ENCODE assay signal across 20 mouse cellular contexts in the genomic region with DNA sequence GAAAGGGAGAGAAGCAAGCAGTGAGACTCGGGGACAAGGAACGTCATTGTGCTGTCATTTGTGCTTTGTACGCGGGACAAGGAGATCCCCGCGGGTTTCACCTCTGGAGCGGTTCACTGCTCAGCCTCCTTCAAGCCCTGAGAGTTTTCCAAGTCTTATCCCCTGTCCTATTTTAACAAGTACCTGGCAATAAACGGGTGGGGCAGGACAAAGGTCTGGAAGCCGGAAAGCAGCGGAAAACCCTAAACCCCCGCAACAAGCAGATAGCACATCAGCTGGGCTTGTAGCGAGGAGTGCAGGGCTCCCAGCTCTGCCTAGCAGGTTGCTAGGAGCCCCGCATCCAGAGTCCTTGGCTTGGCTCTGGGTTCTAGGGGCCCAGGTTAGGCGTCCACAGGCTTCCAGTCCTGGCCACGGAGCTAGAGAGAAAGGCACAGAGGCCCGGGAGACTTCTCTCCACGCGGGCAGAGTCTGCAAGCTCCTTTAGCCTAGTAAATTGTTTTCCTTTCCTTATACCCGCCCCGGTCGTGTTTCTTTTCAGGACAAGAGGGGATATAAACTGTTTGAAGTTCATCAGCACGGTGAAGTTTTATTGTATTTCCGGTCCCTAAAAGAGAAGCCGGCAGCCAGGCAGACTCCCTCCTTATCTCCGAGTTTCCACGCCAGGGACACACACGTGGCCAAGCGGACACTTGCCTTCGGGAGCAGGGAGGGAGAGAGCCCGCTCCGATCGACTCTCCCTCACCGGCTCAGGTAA. TPM values are rescaled to one million over a fixed set of nuclear protein-coding genes. Genes with fewer than 3 reads are reported as not detected.
DNase-seq lines count a peak whose midpoint lies in the region; ATAC-seq and TF ChIP-seq lines count a peak whose summit lies in the region.
"Had no signal": no experiment of that assay in that cellular context is flagged by ENCODE, and none has a peak within 500 bp of the region (broad histone marks: within the 10 kb centered on the region; RNA-seq: fewer than 3 reads in every experiment).

No protein-coding gene starts in this region.

- H3K4me1 ChIP-seq in intestine, embryonic 15.5 days (replicated peaks) = peaks cover 12% of the 10 kb centered on the region
- H3K4me1 ChIP-seq in kidney, postnatal 0 days (replicated peaks; ENCODE audit: insufficient read depth, low read length) = peaks cover 18% of the 10 kb centered on the region
- H3K4me1 ChIP-seq: embryonic facial prominence, embryonic 13.5 days; liver, embryonic 15.5 days; midbrain, embryonic 10.5 days had no signal

- H3K36me3 ChIP-seq in intestine, embryonic 15.5 days = no peaks in the 10 kb centered on the region
- peaks cover 17% of the 10 kb centered on the region; the same call in 1 of the 2 replicates for H3K36me3 ChIP-seq in kidney, postnatal 0 days (ENCODE audit: insufficient read depth, low read length)
- H3K36me3 ChIP-seq: embryonic facial prominence, embryonic 13.5 days; limb, embryonic 13.5 days; liver, embryonic 15.5 days; midbrain, embryonic 10.5 days had no signal

- 4% methylated on average over 33 of the region's 33 CpGs for WGBS in intestine, embryonic 15.5 days
- 29% methylated on average over 33 of the region's 33 CpGs for WGBS in kidney, postnatal 0 days

- no peaks in the 10 kb centered on the region for H3K9me3 ChIP-seq in intestine, embryonic 15.5 days
- no peaks in the 10 kb centered on the region for H3K9me3 ChIP-seq in kidney, postnatal 0 days (replicated peaks; ENCODE audit: low read length)
- H3K9me3 ChIP-seq: embryonic facial prominence, embryonic 13.5 days; limb, embryonic 13.5 days; liver, embryonic 15.5 days; midbrain, embryonic 10.5 days had no signal

- no peak for TF ChIP-seq CTCF in kidney, postnatal 0 days (IDR thresholded peaks at IDR 0.05; ENCODE audit: low read depth)

- H3K27ac ChIP-seq in intestine, embryonic 15.5 days = no peak overlapping the region
- H3K27ac ChIP-seq in kidney, postnatal 0 days = peak overlapping the region; percentile 32; the same call in 1 of the 2 replicates
- H3K27ac ChIP-seq: embryonic facial prominence, embryonic 13.5 days; limb, embryonic 13.5 days; liver, embryonic 15.5 days; midbrain, embryonic 10.5 days had no signal

- no peak for ATAC-seq in intestine, embryonic 15.5 days
- ATAC-seq in kidney, postnatal 0 days (replicated peaks; ENCODE audit: low FRiP score, low read depth) = no peak
- ATAC-seq: activated CD4-positive, CD25-positive, alpha-beta regulatory T cell, adult 4 months; hindbrain, embryonic 16.5 days had no signal

- no peak overlapping the region for H3K4me2 ChIP-seq in intestine, embryonic 15.5 days (replicated peaks)
- peak overlapping the region; percentile 31 for H3K4me2 ChIP-seq in kidney, postnatal 0 days (ENCODE audit: low read length)
- H3K4me2 ChIP-seq: embryonic facial prominence, embryonic 13.5 days; limb, embryonic 13.5 days; liver, embryonic 15.5 days had no signal

- peak; percentile 2 to 12 for DNase-seq in cerebellum, postnatal 10 days
- no peak for DNase-seq in cerebellum, adult 8-10 months
- DNase-seq in adrenal gland, adult 2 months = peak; percentile 63
- DNase-seq in kidney, postnatal 0 days (ENCODE audit: low spot score) = no peak
- DNase-seq in left cerebral cortex, adult 11 months (ENCODE audit: low spot score) = no peak
- no peak for DNase-seq in urinary bladder, postnatal 10 days (ENCODE audit: low spot score)
- no peak for DNase-seq in ovary, postnatal 14 days (ENCODE audit: low spot score)
- DNase-seq: cerebellum, adult 9-11 months had no signal

- H3K4me3 ChIP-seq in intestine, embryonic 15.5 days (replicated peaks) = 0 out of 2 replicates have a peak overlapping the region, but pooled peaks have one; percentile 2
- H3K4me3 ChIP-seq in kidney, postnatal 0 days (replicated peaks; ENCODE audit: low read depth, low read length) = no peak overlapping the region
- H3K4me3 ChIP-seq: embryonic facial prominence, embryonic 13.5 days; limb, embryonic 13.5 days; liver, embryonic 15.5 days; midbrain, embryonic 10.5 days; myocyte had no signal

- H3K9ac ChIP-seq in intestine, embryonic 15.5 days = no peak overlapping the region
- peak overlapping the region; percentile 36; the same call in 1 of the 2 replicates for H3K9ac ChIP-seq in kidney, postnatal 0 days (ENCODE audit: low read depth, low read length)
- H3K9ac ChIP-seq: embryonic facial prominence, embryonic 13.5 days; limb, embryonic 13.5 days; liver, embryonic 15.5 days had no signal

- H3K27me3 ChIP-seq in intestine, embryonic 15.5 days (replicated peaks) = peaks cover 91% of the 10 kb centered on the region
- H3K27me3 ChIP-seq in kidney, postnatal 0 days (ENCODE audit: insufficient read depth, low read length) = no peaks in the 10 kb centered on the region

RNA-seq across cellular contexts. Expression of gene Hoxb9, which starts 7.4 kb away (rescaled TPM):
- total RNA-seq in adrenal gland, adult 2 months (2021) = 100 to 1,000 TPM; 183 to 377 TPM
- polyA plus RNA-seq in adrenal gland, adult 2 months (2012; rRNA removed) = 156 and 180 TPM in 2 replicates
- 1.2 and 1.3 TPM in 2 replicates for polyA plus RNA-seq in intestine, embryonic 15.5 days (2015; fragmentation: Nextera tagmentation; extraction: Ambion mirVana)
- polyA plus RNA-seq in kidney, postnatal 0 days (2015; fragmentation: Nextera tagmentation; extraction: Ambion mirVana) = 22.6 and 23.1 TPM in 2 replicates
- total RNA-seq: left cerebral cortex, adult 18-20 months had no signal
- polyA plus RNA-seq: forebrain, embryonic 11.5 days; heart, embryonic 14.5 days; liver, embryonic 15.5 days; midbrain, embryonic 10.5 days had no signal

RNA-seq across cellular contexts. Expression of gene Hoxb8, which starts 17.9 kb away (rescaled TPM):
- total RNA-seq in adrenal gland, adult 2 months (2021) = 10 to 100 TPM; 67.3 to 93.9 TPM
- polyA plus RNA-seq in adrenal gland, adult 2 months (2012; rRNA removed) = 357 and 428 TPM in 2 replicates
- polyA plus RNA-seq in intestine, embryonic 15.5 days (2015; fragmentation: Nextera tagmentation; extraction: Ambion mirVana) = 1.1 and 1.5 TPM in 2 replicates
- 8.7 and 12.2 TPM in 2 replicates for polyA plus RNA-seq in kidney, postnatal 0 days (2015; fragmentation: Nextera tagmentation; extraction: Ambion mirVana)
- total RNA-seq: left cerebral cortex, adult 18-20 months had no signal
- polyA plus RNA-seq: activated CD4-positive, CD25-positive, alpha-beta regulatory T cell, adult 4 months; forebrain, embryonic 11.5 days; heart, embryonic 14.5 days; liver, embryonic 15.5 days; midbrain, embryonic 10.5 days had no signal

RNA-seq across cellular contexts. Expression of gene Hoxb7, which starts 22.6 kb away (rescaled TPM):
- total RNA-seq in adrenal gland, adult 2 months (2021) = 10 to 100 TPM; 46.4 to 46.7 TPM
- 48.8 and 55.9 TPM in 2 replicates for polyA plus RNA-seq in adrenal gland, adult 2 months (2012; rRNA removed)
- 10.7 and 12.4 TPM in 2 replicates for polyA plus RNA-seq in intestine, embryonic 15.5 days (2015; fragmentation: Nextera tagmentation; extraction: Ambion mirVana)
- 56.1 and 58.9 TPM in 2 replicates for polyA plus RNA-seq in kidney, postnatal 0 days (2015; fragmentation: Nextera tagmentation; extraction: Ambion mirVana)
- total RNA-seq: left cerebral cortex, adult 18-20 months had no signal
- polyA plus RNA-seq: activated CD4-positive, CD25-positive, alpha-beta regulatory T cell, adult 4 months; forebrain, embryonic 11.5 days; heart, embryonic 14.5 days; midbrain, embryonic 10.5 days; testis, adult 2 months had no signal

RNA-seq across cellular contexts. Expression of gene Hoxb6, which starts 28.5 kb away (rescaled TPM):
- 10 to 100 TPM; 33.0 to 72.2 TPM for total RNA-seq in adrenal gland, adult 2 months (2021)
- polyA plus RNA-seq in adrenal gland, adult 2 months (2012; rRNA removed) = 201 and 210 TPM in 2 replicates
- 14.4 and 16.1 TPM in 2 replicates for polyA plus RNA-seq in intestine, embryonic 15.5 days (2015; fragmentation: Nextera tagmentation; extraction: Ambion mirVana)
- polyA plus RNA-seq in kidney, postnatal 0 days (2015; fragmentation: Nextera tagmentation; extraction: Ambion mirVana) = 45.0 and 47.8 TPM in 2 replicates
- total RNA-seq: left cerebral cortex, adult 18-20 months had no signal
- polyA plus RNA-seq: activated CD4-positive, CD25-positive, alpha-beta regulatory T cell, adult 4 months; forebrain, embryonic 11.5 days; heart, embryonic 14.5 days; midbrain, embryonic 10.5 days; myocyte had no signal

RNA-seq across cellular contexts. Expression of gene Hoxb5, which starts 39.3 kb away (rescaled TPM):
- total RNA-seq in adrenal gland, adult 2 months (2021) = 10 to 100 TPM; 15.2 to 31.6 TPM
- 43.4 and 45.6 TPM in 2 replicates for polyA plus RNA-seq in adrenal gland, adult 2 months (2012; rRNA removed)
- polyA plus RNA-seq in intestine, embryonic 15.5 days (2015; fragmentation: Nextera tagmentation; extraction: Ambion mirVana) = 27.2 and 31.3 TPM in 2 replicates
- polyA plus RNA-seq in kidney, postnatal 0 days (2015; fragmentation: Nextera tagmentation; extraction: Ambion mirVana) = 10.2 and 12.9 TPM in 2 replicates
- total RNA-seq: left cerebral cortex, adult 18-20 months had no signal
- polyA plus RNA-seq: activated CD4-positive, CD25-positive, alpha-beta regulatory T cell, adult 4 months; forebrain, embryonic 11.5 days; midbrain, embryonic 10.5 days; myocyte had no signal

Comparison
In these comparisons a context has a peak if more than half of its experiments do, and no peak if none do; other contexts are left out.
1. DNase-seq: peak in cerebellum, postnatal 10 days (2 of 2) and adrenal gland, adult 2 months (single experiment); none in cerebellum, adult 8-10 months (single experiment), kidney, postnatal 0 days (single experiment), left cerebral cortex, adult 11 months (single experiment), urinary bladder, postnatal 10 days (single experiment) and ovary, postnatal 14 days (single experiment).
2. RNA of gene Hoxb9, which starts 7.4 kb away (polyA plus RNA-seq): 156 to 180 TPM in adrenal gland, adult 2 months and 22.6 to 23.1 TPM in kidney, postnatal 0 days; 1.2 to 1.3 TPM in intestine, embryonic 15.5 days; every median in the first group is over 10 times any median in the second.
3. RNA of gene Hoxb8, which starts 17.9 kb away (polyA plus RNA-seq): 357 to 428 TPM in adrenal gland, adult 2 months; 8.7 to 12.2 TPM in kidney, postnatal 0 days and 1.1 to 1.5 TPM in intestine, embryonic 15.5 days; every median in the first group is over 10 times any median in the second.